Mouse (Mus musculus) liver, embryonic 14.5 days (tissue): ENCODE results near the gene Lrrc27.

Source experiments
- CTCF ChIP-seq: IDR thresholded peaks from 2 replicates; pipeline ENCODE4 v1.5.1; 2016; ENCODE audit warnings: antibody characterized with exemption, low read depth, control low read depth
- EP300 ChIP-seq: IDR thresholded peaks from 2 replicates; pipeline ENCODE4 v1.6.1; 2016; ENCODE audit warnings: antibody characterized with exemption, low read depth

DNA sequence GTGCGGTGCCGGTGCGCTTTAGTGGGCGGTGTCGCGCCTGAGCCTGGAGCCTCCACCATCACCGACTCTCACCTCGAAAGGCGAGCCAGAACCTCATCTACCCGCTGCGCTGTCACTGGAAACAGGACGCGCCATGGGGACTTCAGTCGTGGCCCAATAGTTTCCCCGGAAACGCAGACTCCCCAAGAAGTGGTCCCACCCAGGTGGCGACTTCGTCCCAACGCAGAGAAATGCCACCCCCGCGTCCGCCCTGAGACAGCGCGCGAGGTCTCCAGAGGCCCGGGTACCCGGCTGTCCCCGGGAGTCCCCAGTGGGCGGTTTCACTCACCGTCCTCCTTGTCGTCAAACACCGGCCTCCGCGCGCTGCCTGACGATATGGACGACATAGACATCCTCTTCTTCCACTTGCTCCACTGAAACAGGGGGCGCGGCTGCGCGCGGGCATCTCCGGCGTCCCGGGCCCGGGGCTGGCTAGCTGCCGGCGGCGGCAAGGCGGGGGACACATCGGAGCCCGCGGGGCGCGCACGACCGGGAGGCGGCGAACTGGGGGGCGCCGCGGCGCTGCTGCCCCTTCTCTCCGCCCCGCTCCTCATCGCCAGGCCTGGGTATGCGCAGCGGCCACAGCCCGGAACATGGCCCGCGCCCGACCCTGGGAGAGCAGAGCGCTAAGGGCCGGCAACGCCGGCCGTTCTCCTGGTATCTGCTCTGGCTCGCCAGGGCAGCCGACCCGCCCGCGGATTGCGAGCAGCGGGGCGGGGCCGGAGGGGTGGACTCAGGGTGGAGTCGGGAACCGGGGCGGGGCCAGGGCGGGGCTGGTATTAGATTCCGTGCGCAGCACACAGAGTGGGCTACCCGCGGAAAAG is 24.8 kb upstream of the Lrrc27 start:
- TF ChIP-seq EP300 (no peak), CTCF (no peak)
